Mouse (Mus musculus): ENCODE measurements around the gene 4921517D22Rik.
"Not testable (repeated sequence)": the region's sequence is repeated elsewhere in the genome, so short reads cannot be mapped to it uniquely, and the experiment has no call there.

The 4921517D22Rik gene

GRCm38 (mm10) chr13:59694008-59694407 lies at the start of gene 4921517D22Rik:
Gene 4921517D22Rik (minus strand): TSS chr13:59694108.
- CTCF ChIA-PET: no interaction called here

GRCm38 (mm10) chr13:59741697-59742096 lies 47.8 kb upstream of the 4921517D22Rik start:
- CTCF ChIA-PET: no interaction called here

- CTCF ChIA-PET: no interaction called here
These were observed 47.2 kb upstream of the 4921517D22Rik start for GRCm38 (mm10) chr13:59741096-59741495.

- CTCF ChIA-PET: no interaction called here
These were observed 45.5 kb upstream of the 4921517D22Rik start for GRCm38 (mm10) chr13:59739397-59739796.

GRCm38 (mm10) chr13:59738455-59738854 lies 44.5 kb upstream of the 4921517D22Rik start:
- CTCF ChIA-PET: no interaction called here

GRCm38 (mm10) chr13:59735190-59735589 lies 41.3 kb upstream of the 4921517D22Rik start:
- CTCF ChIA-PET: no interaction called here

- CTCF ChIA-PET: not testable (repeated sequence)
These were observed 40.4 kb upstream of the 4921517D22Rik start for GRCm38 (mm10) chr13:59734347-59734746.

GRCm38 (mm10) chr13:59733936-59734335 lies 40.0 kb upstream of the 4921517D22Rik start:
- CTCF ChIA-PET: no interaction called here

- CTCF ChIA-PET: no interaction called here
These were observed 37.7 kb upstream of the 4921517D22Rik start, which contains the start of gene Spata31d1d for GRCm38 (mm10) chr13:59731652-59732051. Gene Spata31d1d (minus strand): TSS chr13:59731752.

- CTCF ChIA-PET: interaction anchor here (0.6 kb wide), 1 partner anchor 83 kb away, joined by 3 read pairs; no protein-coding TSS in a partner anchor
These were observed 34.6 kb upstream of the 4921517D22Rik start for GRCm38 (mm10) chr13:59728378-59729093.

GRCm38 (mm10) chr13:59726139-59726867 lies 32.4 kb upstream of the 4921517D22Rik start:
- CTCF ChIA-PET: no interaction called here

GRCm38 (mm10) chr13:59722089-59722488 lies 28.2 kb upstream of the 4921517D22Rik start:
- CTCF ChIA-PET: not testable (repeated sequence)

GRCm38 (mm10) chr13:59719475-59719874 lies 25.6 kb upstream of the 4921517D22Rik start:
- CTCF ChIA-PET: interaction anchor here (0.6 kb wide), 1 partner anchor 35 kb away, joined by 5 read pairs; no protein-coding TSS in a partner anchor

- CTCF ChIA-PET: not testable (repeated sequence)
These were observed 25.0 kb upstream of the 4921517D22Rik start for GRCm38 (mm10) chr13:59718857-59719440.

GRCm38 (mm10) chr13:59713710-59714109 lies 19.8 kb upstream of the 4921517D22Rik start:
- CTCF ChIA-PET: interaction anchor here (0.7 kb wide), 1 partner anchor 9 kb away, joined by 3 read pairs; no protein-coding TSS in a partner anchor

GRCm38 (mm10) chr13:59711984-59712383 lies 18.1 kb upstream of the 4921517D22Rik start, which contains the start of gene Spata31d1b:
Gene Spata31d1b (plus strand): TSS chr13:59712284.
- CTCF ChIA-PET: not testable (repeated sequence)

- CTCF ChIA-PET: no interaction called here
These were observed 16.3 kb upstream of the 4921517D22Rik start, which contains the start of gene Spata31d1a for GRCm38 (mm10) chr13:59710230-59710629. Gene Spata31d1a (minus strand): TSS chr13:59710330.

GRCm38 (mm10) chr13:59704562-59704961 lies 10.7 kb upstream of the 4921517D22Rik start:
- CTCF ChIA-PET: no interaction called here

- CTCF ChIA-PET: no interaction called here
These were observed 9.6 kb upstream of the 4921517D22Rik start for GRCm38 (mm10) chr13:59703514-59703913.

GRCm38 (mm10) chr13:59700137-59700536 lies 6.2 kb upstream of the 4921517D22Rik start:
- CTCF ChIA-PET: not testable (repeated sequence)

- CTCF ChIA-PET: no interaction called here
These were observed 5.2 kb upstream of the 4921517D22Rik start for GRCm38 (mm10) chr13:59699131-59699530.

- CTCF ChIA-PET: no interaction called here
These were observed 1.9 kb upstream of the 4921517D22Rik start for GRCm38 (mm10) chr13:59695781-59696180.
